Mouse (Mus musculus): ENCODE measurements around the gene Bcl7a. TPM values are rescaled to one million over a fixed set of nuclear protein-coding genes. Genes with fewer than 3 reads are reported as not detected.

Gene Bcl7a
- total and polyA plus RNA-seq, 3 experiments, result 2.3 to 7.2 (median 4.3) TPM

DNA sequence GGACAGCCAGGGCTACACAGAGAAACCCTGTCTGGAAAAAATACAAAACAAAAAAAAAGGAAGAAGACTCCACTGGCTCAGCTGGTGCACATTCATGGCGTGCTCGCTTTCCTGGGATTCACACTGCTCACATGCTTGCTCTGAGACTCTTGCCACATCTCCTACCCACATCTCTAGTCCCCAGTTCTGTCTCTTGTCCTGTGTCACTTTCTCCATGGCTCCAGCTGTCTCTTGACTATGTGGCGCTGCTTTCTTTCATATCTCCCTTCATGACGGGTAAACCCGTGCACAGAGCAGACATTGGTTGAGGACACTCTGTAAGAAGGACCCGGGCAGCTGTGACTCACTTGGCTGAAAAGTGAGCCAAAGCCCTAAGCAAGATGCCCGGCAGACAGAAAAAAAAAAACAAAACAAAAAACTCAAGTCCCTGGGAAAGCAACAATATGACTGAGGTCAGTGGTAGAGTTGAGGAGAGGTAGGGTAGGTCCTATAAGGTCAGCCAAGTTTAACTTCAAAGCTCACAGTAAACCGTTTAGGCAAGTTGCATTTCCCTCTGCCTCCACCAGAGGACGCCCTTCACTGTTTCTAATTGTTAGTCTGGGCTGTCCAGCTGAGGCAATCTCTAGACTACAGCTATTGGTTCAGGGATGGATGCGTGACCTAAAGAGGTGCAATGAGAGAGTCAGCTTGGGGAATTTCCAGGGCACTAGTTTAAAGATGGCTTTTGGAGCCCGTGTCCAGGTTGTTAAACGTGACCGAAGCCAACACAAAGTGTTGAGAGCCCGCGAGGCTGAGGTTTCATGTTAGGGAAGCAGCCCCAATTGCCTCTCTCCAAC, 33.7 kb downstream of the Bcl7a start:
- DNase-seq (ENCODE audit: extremely low read depth), result peak; percentile 91
- Histone ChIP-seq H3K36me3 (replicated peaks in 1 of 2; ENCODE audit: control insufficient read depth in 1 of 2, insufficient read depth in 1 of 2, low read length in 1 of 2) (peaks cover 9 to 14% of the 10 kb centered on the region in 2 experiments), H3K4me1 (ENCODE audit: control insufficient read depth in 1 of 2, insufficient read depth in 2 of 2) (peaks cover 22 to 47% of the 10 kb centered on the region in 2 experiments), H3K4me2 (ENCODE audit: insufficient read depth, low read depth, poor library complexity, severe bottlenecking) (peak overlapping the region; percentile 17), H3K4me3 (replicated peaks in 1 of 3; ENCODE audit: low read depth in 2 of 3, low read length in 2 of 3, poor library complexity in 1 of 3) (peak overlapping the region in 1 of 3 experiments; percentile 17), H3K27me3 (replicated peaks) (no peaks in the 10 kb centered on the region), H3K9me3 (replicated peaks; ENCODE audit: low read length) (no peaks in the 10 kb centered on the region), H3K27ac (ENCODE audit: insufficient read depth, low read depth) (peak overlapping the region; percentile 4; the same call in 1 of the 2 replicates), H3K79me2 (replicated peaks; ENCODE audit: control insufficient read depth, extremely low read depth, insufficient read depth, poor library complexity, severe bottlenecking) (no peaks in the 10 kb centered on the region), H3K9ac (ENCODE audit: insufficient read depth, low read depth) (peak overlapping the region; percentile 12; the same call in 1 of the 2 replicates)
- peak; percentile 98 for TF ChIP-seq SMC3 (IDR thresholded peaks at IDR 0.05; ENCODE audit: low read depth, low read length)
- TF ChIP-seq E2F4 (IDR thresholded peaks at IDR 0.05; ENCODE audit: insufficient replicate concordance, low read depth, low read length), result no peak
- peak; percentile 59; the same call in 1 of the 2 replicates for TF ChIP-seq IRF4 (IDR thresholded peaks at IDR 0.05; ENCODE audit: low read depth, low read length)
- TF ChIP-seq MAFK (IDR thresholded peaks at IDR 0.05; ENCODE audit: insufficient replicate concordance, low read length), result peak; percentile 17; the same call in 1 of the 2 replicates
- TF ChIP-seq CHD2 (IDR thresholded peaks at IDR 0.05; ENCODE audit: low read length), result no peak; the same call in 1 of the 2 replicates
- peak; percentile 72; the same call in 1 of the 2 replicates for TF ChIP-seq ETS1 (conservative IDR thresholded peaks at IDR 0.05; ENCODE audit: low read depth, low read length)
- peak; percentile 56 for TF ChIP-seq MAX (IDR thresholded peaks at IDR 0.05; ENCODE audit: low read length)
- TF ChIP-seq ZNF384 (IDR thresholded peaks at IDR 0.05; ENCODE audit: low read depth, low read length), result peak; percentile 58
- TF ChIP-seq CTCF (conservative IDR thresholded peaks at IDR 0.05 in 1 of 2, IDR thresholded peaks at IDR 0.05 in 1 of 2; ENCODE audit: low read depth in 2 of 2, low read length in 2 of 2), result peak; percentile 99 to 100
- peak; percentile 99 for TF ChIP-seq RAD21 (IDR thresholded peaks at IDR 0.05; ENCODE audit: low read depth, low read length)
- no peak for TF ChIP-seq POLR2A (IDR thresholded peaks at IDR 0.05; ENCODE audit: low read depth, low read length)
- peak; percentile 95 for TF ChIP-seq BHLHE40 (IDR thresholded peaks at IDR 0.05; ENCODE audit: low read depth, low read length)
- TF ChIP-seq ZKSCAN1 (IDR thresholded peaks at IDR 0.05; ENCODE audit: borderline replicate concordance, low read depth, low read length), result no peak
- TF ChIP-seq MXI1 (IDR thresholded peaks at IDR 0.05; ENCODE audit: low read depth, low read length), result peak; percentile 56; the same call in 1 of the 2 replicates
- no peak for TF ChIP-seq CHD1 (IDR thresholded peaks at IDR 0.05; ENCODE audit: low read depth, low read length)
- peak; percentile 64; the same call in 1 of the 2 replicates for TF ChIP-seq JUND (conservative IDR thresholded peaks at IDR 0.05; ENCODE audit: low read depth, low read length)
- TF ChIP-seq MAZ (IDR thresholded peaks at IDR 0.05; ENCODE audit: low read depth, low read length), result no peak
- no peak for TF ChIP-seq KAT2A (IDR thresholded peaks at IDR 0.05; ENCODE audit: insufficient replicate concordance, low read length)
- TF ChIP-seq TBP (conservative IDR thresholded peaks at IDR 0.05; ENCODE audit: low read depth, low read length), result 0 out of 2 replicates have a peak, but pooled peaks have one; percentile 33
- TF ChIP-seq JUN (IDR thresholded peaks at IDR 0.05; ENCODE audit: insufficient read depth, low read depth, low read length), result no peak
- TF ChIP-seq EP300 (IDR thresholded peaks at IDR 0.05; ENCODE audit: low read length), result 0 out of 2 replicates have a peak, but pooled peaks have one; percentile 27
- TF ChIP-seq MYC (IDR thresholded peaks at IDR 0.05; ENCODE audit: low read depth, low read length), result peak; percentile 69; the same call in 1 of the 2 replicates
- TF ChIP-seq TCF12 (IDR thresholded peaks at IDR 0.05; ENCODE audit: low read depth, low read length), result 0 out of 2 replicates have a peak, but pooled peaks have one; percentile 55
- TF ChIP-seq USF1 (IDR thresholded peaks at IDR 0.05; ENCODE audit: low read depth, low read length), result peak; percentile 39
- TF ChIP-seq ELF1 (IDR thresholded peaks at IDR 0.05; ENCODE audit: low read depth, low read length), result peak; percentile 39; the same call in 1 of the 2 replicates
- no peak for TF ChIP-seq UBTF (IDR thresholded peaks at IDR 0.05; ENCODE audit: low read depth, low read length)
- 0 out of 2 replicates have a peak, but pooled peaks have one; percentile 40 for TF ChIP-seq ZMIZ1 (IDR thresholded peaks at IDR 0.05; ENCODE audit: low read depth, low read length)
- TF ChIP-seq MEF2A (IDR thresholded peaks at IDR 0.05; ENCODE audit: borderline replicate concordance, low read depth, low read length), result peak; percentile 67; the same call in 1 of the 2 replicates
- TF ChIP-seq ZC3H11A (IDR thresholded peaks at IDR 0.05; ENCODE audit: low read depth, low read length), result peak; percentile 94
- TF ChIP-seq NELFE (IDR thresholded peaks at IDR 0.05; ENCODE audit: low read depth, low read length), result peak; percentile 60; the same call in 1 of the 2 replicates
- in situ Hi-C loops (cut with MboI; ENCODE audit: low pct_ligation_motif_present, low pct_unique_long_range_greater_than_20kb, low sequenced_read_pairs), result no loop called here
- dilution Hi-C loops (cut with MboI; ENCODE audit: extremely low pct_ligation_motif_present, extremely low pct_unique_long_range_greater_than_20kb, low sequenced_read_pairs), result no loop called here
